Mouse (Mus musculus): ENCODE measurements around the gene Dmrta1. TPM values are rescaled to one million over a fixed set of nuclear protein-coding genes. Genes with fewer than 3 reads are reported as not detected.
"Not testable (repeated sequence)": the region's sequence is repeated elsewhere in the genome, so short reads cannot be mapped to it uniquely, and the experiment has no call there.

Dmrta1 gene
- polyA plus RNA-seq, 1 experiment from 2014 or later = 0.28 TPM

- Histone ChIP-seq H3K4me1 (ENCODE audit: control insufficient read depth, insufficient read depth, low read length) (no peaks in the 10 kb centered on the region), H3K9ac (ENCODE audit: low read length) (no peak overlapping the region), H3K36me3 (ENCODE audit: control insufficient read depth, insufficient read depth, low read length) (no peaks in the 10 kb centered on the region), H3K27me3 (ENCODE audit: control insufficient read depth, insufficient read depth, low read length) (no peaks in the 10 kb centered on the region), H3K9me3 (replicated peaks; ENCODE audit: control insufficient read depth, low read length) (no peaks in the 10 kb centered on the region), H3K4me3 (replicated peaks; ENCODE audit: low read length) (no peak overlapping the region), H3K4me2 (ENCODE audit: low read depth, low read length) (no peak overlapping the region), H3K27ac (ENCODE audit: low read length) (no peak overlapping the region)
- ATAC-seq (ENCODE audit: insufficient read depth, low FRiP score) = no peak
Measured at GRCm38 (mm10) chr4:89697951-89698350, 18.7 kb downstream of the Dmrta1 start.

- not testable (repeated sequence) for H3K4me1 ChIP-seq (ENCODE audit: control insufficient read depth, insufficient read depth, low read length); H3K36me3 ChIP-seq (ENCODE audit: control insufficient read depth, insufficient read depth, low read length); H3K27me3 ChIP-seq (ENCODE audit: control insufficient read depth, insufficient read depth, low read length); H3K9me3 ChIP-seq (replicated peaks; ENCODE audit: control insufficient read depth, low read length); ATAC-seq (ENCODE audit: insufficient read depth, low FRiP score); H3K27ac ChIP-seq (ENCODE audit: low read length); H3K4me3 ChIP-seq (replicated peaks; ENCODE audit: low read length); H3K4me2 ChIP-seq (ENCODE audit: low read depth, low read length); H3K9ac ChIP-seq (ENCODE audit: low read length)
- WGBS = 62% methylated on average over 1 of the region's 1 CpGs
Measured at GRCm38 (mm10) chr4:89723526-89724190, 44.4 kb downstream of the Dmrta1 start.

Data from stomach, embryonic 16.5 days (tissue).